Mouse (Mus musculus): ENCODE results near the gene Susd4. TPM values are rescaled to one million over a fixed set of nuclear protein-coding genes. Genes with fewer than 3 reads are reported as not detected.

Susd4 gene
- polyA plus RNA-seq, 1 experiment from 2014 or later, result 13.1 TPM

- H3K4me2 ChIP-seq (ENCODE audit: low read depth, low read length), result no peak overlapping the region
- H3K36me3 ChIP-seq (replicated peaks; ENCODE audit: control insufficient read depth, insufficient read depth, low read depth, low read length), result no peaks in the 10 kb centered on the region
- H3K4me3 ChIP-seq (ENCODE audit: low read depth, low read length), result no peak overlapping the region
- no peaks in the 10 kb centered on the region for H3K4me1 ChIP-seq (ENCODE audit: control insufficient read depth, insufficient read depth, low read length)
- no peaks in the 10 kb centered on the region for H3K9me3 ChIP-seq (replicated peaks; ENCODE audit: control insufficient read depth, low read length)
- H3K9ac ChIP-seq (replicated peaks; ENCODE audit: low read length), result no peak overlapping the region
- peak; percentile 87 for DNase-seq (ENCODE audit: low spot score)
- no peaks in the 10 kb centered on the region for H3K27me3 ChIP-seq (ENCODE audit: control insufficient read depth, insufficient read depth, low read length)
- 16% methylated on average over 16 of the region's 16 CpGs for WGBS
- no peak overlapping the region for H3K27ac ChIP-seq (replicated peaks; ENCODE audit: low read depth, low read length)
- peak; percentile 62; the same call in 1 of the 2 replicates for ATAC-seq (replicated peaks; ENCODE audit: insufficient number of reproducible peaks, low FRiP score, low TSS enrichment, low read depth)
Measured at GRCm38 (mm10) chr1:182792521-182793071, 28.9 kb downstream of the Susd4 start.

- H3K4me3 ChIP-seq (ENCODE audit: low read depth, low read length), result no peak overlapping the region
- no peak overlapping the region for H3K4me2 ChIP-seq (ENCODE audit: low read depth, low read length)
- H3K9ac ChIP-seq (replicated peaks; ENCODE audit: low read length), result no peak overlapping the region
- ATAC-seq (replicated peaks; ENCODE audit: insufficient number of reproducible peaks, low FRiP score, low TSS enrichment, low read depth) (no peak), DNase-seq (ENCODE audit: low spot score) (no peak)
- no peaks in the 10 kb centered on the region for H3K36me3 ChIP-seq (replicated peaks; ENCODE audit: control insufficient read depth, insufficient read depth, low read depth, low read length)
- WGBS, result 91% methylated on average over 10 of the region's 10 CpGs
- no peak overlapping the region for H3K27ac ChIP-seq (replicated peaks; ENCODE audit: low read depth, low read length)
- H3K4me1 ChIP-seq (ENCODE audit: control insufficient read depth, insufficient read depth, low read length), result no peaks in the 10 kb centered on the region
- no peaks in the 10 kb centered on the region for H3K27me3 ChIP-seq (ENCODE audit: control insufficient read depth, insufficient read depth, low read length)
- H3K9me3 ChIP-seq (replicated peaks; ENCODE audit: control insufficient read depth, low read length), result no peaks in the 10 kb centered on the region
Measured at GRCm38 (mm10) chr1:182794221-182794620, 30.6 kb downstream of the Susd4 start.

- 89% methylated on average over 9 of the region's 9 CpGs for WGBS
- H3K9me3 ChIP-seq (replicated peaks; ENCODE audit: control insufficient read depth, low read length), result no peaks in the 10 kb centered on the region
- H3K4me2 ChIP-seq (ENCODE audit: low read depth, low read length), result no peak overlapping the region
- no peaks in the 10 kb centered on the region for H3K36me3 ChIP-seq (replicated peaks; ENCODE audit: control insufficient read depth, insufficient read depth, low read depth, low read length)
- no peak overlapping the region for H3K27ac ChIP-seq (replicated peaks; ENCODE audit: low read depth, low read length)
- ATAC-seq (replicated peaks; ENCODE audit: insufficient number of reproducible peaks, low FRiP score, low TSS enrichment, low read depth) (no peak), DNase-seq (ENCODE audit: low spot score) (no peak)
- no peak overlapping the region for H3K9ac ChIP-seq (replicated peaks; ENCODE audit: low read length)
- no peaks in the 10 kb centered on the region for H3K27me3 ChIP-seq (ENCODE audit: control insufficient read depth, insufficient read depth, low read length)
- no peaks in the 10 kb centered on the region for H3K4me1 ChIP-seq (ENCODE audit: control insufficient read depth, insufficient read depth, low read length)
- H3K4me3 ChIP-seq (ENCODE audit: low read depth, low read length), result no peak overlapping the region
Measured at GRCm38 (mm10) chr1:182794628-182795027, 31.0 kb downstream of the Susd4 start.

- H3K4me1 ChIP-seq (ENCODE audit: control insufficient read depth, insufficient read depth, low read length), result no peaks in the 10 kb centered on the region
- DNase-seq (ENCODE audit: low spot score) (no peak), ATAC-seq (replicated peaks; ENCODE audit: insufficient number of reproducible peaks, low FRiP score, low TSS enrichment, low read depth) (no peak)
- H3K36me3 ChIP-seq (replicated peaks; ENCODE audit: control insufficient read depth, insufficient read depth, low read depth, low read length), result no peaks in the 10 kb centered on the region
- H3K4me2 ChIP-seq (ENCODE audit: low read depth, low read length), result no peak overlapping the region
- 81% methylated on average over 14 of the region's 14 CpGs for WGBS
- no peak overlapping the region for H3K4me3 ChIP-seq (ENCODE audit: low read depth, low read length)
- H3K9ac ChIP-seq (replicated peaks; ENCODE audit: low read length), result no peak overlapping the region
- H3K27ac ChIP-seq (replicated peaks; ENCODE audit: low read depth, low read length), result no peak overlapping the region
- H3K27me3 ChIP-seq (ENCODE audit: control insufficient read depth, insufficient read depth, low read length), result no peaks in the 10 kb centered on the region
- no peaks in the 10 kb centered on the region for H3K9me3 ChIP-seq (replicated peaks; ENCODE audit: control insufficient read depth, low read length)
Measured at GRCm38 (mm10) chr1:182797048-182797447, 33.4 kb downstream of the Susd4 start.

- H3K4me1 ChIP-seq (ENCODE audit: control insufficient read depth, insufficient read depth, low read length), result no peaks in the 10 kb centered on the region
- WGBS, result 67% methylated on average over 2 of the region's 2 CpGs
- ATAC-seq (replicated peaks; ENCODE audit: insufficient number of reproducible peaks, low FRiP score, low TSS enrichment, low read depth) (no peak), DNase-seq (ENCODE audit: low spot score) (no peak)
- no peaks in the 10 kb centered on the region for H3K36me3 ChIP-seq (replicated peaks; ENCODE audit: control insufficient read depth, insufficient read depth, low read depth, low read length)
- no peak overlapping the region for H3K9ac ChIP-seq (replicated peaks; ENCODE audit: low read length)
- H3K4me3 ChIP-seq (ENCODE audit: low read depth, low read length), result no peak overlapping the region
- H3K27me3 ChIP-seq (ENCODE audit: control insufficient read depth, insufficient read depth, low read length), result no peaks in the 10 kb centered on the region
- no peak overlapping the region for H3K27ac ChIP-seq (replicated peaks; ENCODE audit: low read depth, low read length)
- no peak overlapping the region for H3K4me2 ChIP-seq (ENCODE audit: low read depth, low read length)
- no peaks in the 10 kb centered on the region for H3K9me3 ChIP-seq (replicated peaks; ENCODE audit: control insufficient read depth, low read length)
Measured at GRCm38 (mm10) chr1:182801590-182801989, 37.9 kb downstream of the Susd4 start.

GRCm38 (mm10) chr1:182802891-182803290 is 39.2 kb downstream of the Susd4 start:
- H3K4me1 ChIP-seq (ENCODE audit: control insufficient read depth, insufficient read depth, low read length), result no peaks in the 10 kb centered on the region
- no peak for ATAC-seq (replicated peaks; ENCODE audit: insufficient number of reproducible peaks, low FRiP score, low TSS enrichment, low read depth)
- H3K36me3 ChIP-seq (replicated peaks; ENCODE audit: control insufficient read depth, insufficient read depth, low read depth, low read length), result no peaks in the 10 kb centered on the region
- no peak overlapping the region for H3K9ac ChIP-seq (replicated peaks; ENCODE audit: low read length)
- H3K9me3 ChIP-seq (replicated peaks; ENCODE audit: control insufficient read depth, low read length), result no peaks in the 10 kb centered on the region
- no peak overlapping the region for H3K4me3 ChIP-seq (ENCODE audit: low read depth, low read length)
- H3K27ac ChIP-seq (replicated peaks; ENCODE audit: low read depth, low read length), result no peak overlapping the region
- 71% methylated on average over 15 of the region's 15 CpGs for WGBS
- no peak overlapping the region for H3K4me2 ChIP-seq (ENCODE audit: low read depth, low read length)
- DNase-seq (ENCODE audit: low spot score), result no peak
- H3K27me3 ChIP-seq (ENCODE audit: control insufficient read depth, insufficient read depth, low read length), result no peaks in the 10 kb centered on the region

- H3K27me3 ChIP-seq (ENCODE audit: control insufficient read depth, insufficient read depth, low read length), result no peaks in the 10 kb centered on the region
- no peaks in the 10 kb centered on the region for H3K9me3 ChIP-seq (replicated peaks; ENCODE audit: control insufficient read depth, low read length)
- no peak for DNase-seq (ENCODE audit: low spot score)
- no peak overlapping the region for H3K4me3 ChIP-seq (ENCODE audit: low read depth, low read length)
- no peaks in the 10 kb centered on the region for H3K36me3 ChIP-seq (replicated peaks; ENCODE audit: control insufficient read depth, insufficient read depth, low read depth, low read length)
- ATAC-seq (replicated peaks; ENCODE audit: insufficient number of reproducible peaks, low FRiP score, low TSS enrichment, low read depth), result no peak
- no peak overlapping the region for H3K9ac ChIP-seq (replicated peaks; ENCODE audit: low read length)
- H3K4me2 ChIP-seq (ENCODE audit: low read depth, low read length), result no peak overlapping the region
- H3K4me1 ChIP-seq (ENCODE audit: control insufficient read depth, insufficient read depth, low read length), result no peaks in the 10 kb centered on the region
- H3K27ac ChIP-seq (replicated peaks; ENCODE audit: low read depth, low read length), result no peak overlapping the region
- 88% methylated on average over 7 of the region's 7 CpGs for WGBS
Measured at GRCm38 (mm10) chr1:182813991-182814390, 50.3 kb downstream of the Susd4 start.

- ATAC-seq (replicated peaks; ENCODE audit: insufficient number of reproducible peaks, low FRiP score, low TSS enrichment, low read depth) (no peak), DNase-seq (ENCODE audit: low spot score) (no peak)
- Histone ChIP-seq H3K4me3 (ENCODE audit: low read depth, low read length) (no peak overlapping the region), H3K9me3 (replicated peaks; ENCODE audit: control insufficient read depth, low read length) (no peaks in the 10 kb centered on the region), H3K27ac (replicated peaks; ENCODE audit: low read depth, low read length) (no peak overlapping the region), H3K27me3 (ENCODE audit: control insufficient read depth, insufficient read depth, low read length) (no peaks in the 10 kb centered on the region), H3K4me1 (ENCODE audit: control insufficient read depth, insufficient read depth, low read length) (no peaks in the 10 kb centered on the region), H3K9ac (replicated peaks; ENCODE audit: low read length) (no peak overlapping the region), H3K4me2 (ENCODE audit: low read depth, low read length) (no peak overlapping the region), H3K36me3 (replicated peaks; ENCODE audit: control insufficient read depth, insufficient read depth, low read depth, low read length) (no peaks in the 10 kb centered on the region)
- WGBS, result 82% methylated on average over 6 of the region's 6 CpGs
Measured at GRCm38 (mm10) chr1:182814566-182814965, 50.9 kb downstream of the Susd4 start.

Measured in embryonic facial prominence, embryonic 11.5 days (tissue).